Mouse (Mus musculus) thymus, adult 2 months (tissue): ENCODE results near the gene AC153137.1.

Experiments used
- CTCF ChIP-seq: fragments of 200-500 bp; IDR thresholded peaks from 2 replicates; pipeline ENCODE4 v1.5.1; 2012; ENCODE audit warnings: mild to moderate bottlenecking, control low read depth, low read length, moderate library complexity, borderline replicate concordance; ENCODE audit not compliant: control insufficient read depth, poor library complexity, insufficient read depth; ENCODE audit errors: extremely low read depth
- POLR2A ChIP-seq: fragments of 200-500 bp; IDR thresholded peaks from 2 replicates; pipeline ENCODE4 v1.6.1; 2012; ENCODE audit warnings: mild to moderate bottlenecking, low read length, control low read depth, moderate library complexity; ENCODE audit not compliant: control insufficient read depth, poor library complexity, insufficient read depth; ENCODE audit errors: extremely low read depth

DNA sequence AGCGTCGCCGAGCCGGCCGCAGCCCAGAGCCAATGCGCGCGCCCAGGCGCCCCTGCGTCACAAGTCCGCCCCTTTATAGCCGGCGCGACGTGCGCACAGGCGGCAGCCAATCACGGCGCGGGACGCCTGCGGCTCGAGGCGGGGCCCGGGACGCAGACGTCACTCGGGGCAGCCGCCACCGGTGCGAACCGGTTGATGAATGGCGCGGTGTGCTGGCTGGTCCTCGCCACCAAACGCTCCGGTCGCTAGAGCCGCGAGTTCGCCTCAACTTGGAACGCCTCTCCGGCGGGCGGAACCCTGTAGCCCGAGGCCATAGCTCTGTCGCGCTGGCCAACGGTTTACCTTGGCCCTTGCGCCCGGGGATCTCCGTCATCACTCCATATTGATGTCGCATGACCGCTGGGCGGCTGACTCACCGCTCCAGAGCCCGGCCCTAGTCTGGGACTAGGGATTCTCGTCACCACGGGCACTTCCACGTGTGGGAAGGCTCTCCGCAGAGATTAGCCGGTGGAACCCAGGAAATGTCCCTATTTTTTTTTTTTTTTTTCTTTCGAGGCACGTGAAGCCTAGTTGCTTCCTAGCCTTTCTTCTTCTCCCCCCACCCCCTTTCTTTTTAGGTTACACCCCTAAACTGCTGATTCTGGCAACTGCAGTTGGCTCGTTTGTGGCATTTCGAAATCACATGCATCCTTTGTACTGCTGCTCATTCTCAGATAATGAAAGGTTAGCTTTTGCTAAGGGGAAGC lies 27.9 kb downstream of the AC153137.1 start:
- peak; percentile 54; the same call in 1 of the 2 replicates for TF ChIP-seq POLR2A
- TF ChIP-seq CTCF: peak; percentile 33; the same call in 1 of the 2 replicates
